Mouse (Mus musculus) forebrain, embryonic 10.5 days (tissue): ENCODE results near the gene Ifna16. TPM values are rescaled to one million over a fixed set of nuclear protein-coding genes. Genes with fewer than 3 reads are reported as not detected.

Experiments
- DNase-seq: peaks from one replicate; pipeline ENCODE4 v3.0.0-alpha.2; 2017; ENCODE audit warnings: low spot score; ENCODE audit errors: extremely low spot score
- H3K27ac ChIP-seq: fragments of 300-500 bp; sonication (generic); 2 replicates; pipeline ENCODE4 v1.5.1; 2016; ENCODE audit warnings: mild to moderate bottlenecking
- H3K27me3 ChIP-seq: fragments of 300-500 bp; sonication (generic); 2 replicates; pipeline ENCODE4 v1.6.1; 2016; ENCODE audit warnings: mild to moderate bottlenecking; ENCODE audit not compliant: poor library complexity, severe bottlenecking
- H3K36me3 ChIP-seq: fragments of 300-500 bp; sonication (generic); replicated peaks from 2 replicates; pipeline ENCODE4 v1.6.1; 2016; ENCODE audit warnings: mild to moderate bottlenecking, moderate library complexity
- H3K4me1 ChIP-seq: fragments of 300-500 bp; sonication (generic); 2 replicates; pipeline ENCODE4 v1.6.1; 2016
- H3K4me3 ChIP-seq: fragments of 300-500 bp; sonication (generic); 2 replicates; pipeline ENCODE4 v1.5.1; 2016; ENCODE audit warnings: mild to moderate bottlenecking, moderate library complexity
- H3K9me3 ChIP-seq: fragments of 300-500 bp; sonication (generic); 2 replicates; pipeline ENCODE4 v1.6.1; 2016; ENCODE audit warnings: mild to moderate bottlenecking, moderate library complexity
- WGBS: fragments of 180-500 bp; shearing (Covaris S2); methylation state at CpG from one replicate; pipeline ENCODE4 v1.1.7; 2016; 5-methylcytosine and 5-hydroxymethylcytosine counted together
- polyA plus RNA-seq: library from polyadenylated mRNA; unstranded; fragments of >200 nt; fragmentation: Nextera tagmentation; extraction: Ambion mirVana; gene quantifications from 2 replicates; pipeline ENCODE4 v1.2.1, GENCODE M21; 2016

Gene Ifna16
- polyA plus RNA-seq, 1 experiment from 2014 or later: not detected

DNA sequence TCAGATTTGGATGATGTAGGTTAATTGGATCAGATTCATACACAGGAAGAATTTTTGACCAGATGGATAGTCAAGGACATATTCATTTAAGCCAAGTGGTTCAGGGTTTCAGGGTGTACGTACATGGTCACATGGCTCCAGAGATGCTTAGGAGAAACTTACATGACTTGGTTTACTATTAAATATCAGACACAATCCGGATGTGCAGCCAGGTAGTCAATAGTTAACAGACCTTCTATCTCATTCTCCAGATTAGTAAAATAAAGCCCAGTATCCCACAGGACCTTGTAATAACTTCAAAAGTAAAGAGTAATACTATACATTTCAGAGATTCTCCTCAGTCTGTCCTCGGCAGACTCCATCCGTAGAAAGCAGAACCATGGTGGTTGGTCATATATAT, 42.4 kb downstream of the Ifna16 start, which contains the start of gene C87499:
Gene C87499, minus strand, starts transcription at position 101 of the 400 bp plus-strand sequence.
- DNase-seq: no peak
- Histone ChIP-seq H3K4me1 (no peaks in the 10 kb centered on the region), H3K9me3 (no peaks in the 10 kb centered on the region), H3K36me3 (no peaks in the 10 kb centered on the region), H3K27ac (no peak within 1 kb of the TSS), H3K27me3 (no peaks in the 10 kb centered on the region), H3K4me3 (no peak within 1 kb of the TSS)
- 89% methylated on average over 4 of the region's 4 CpGs for WGBS

Other genes starting within 250 kb of the Ifna16 start
- 2.5 and 3.2 TPM in 2 replicates for gene Hacd4, start 238.0 kb downstream of the Ifna16 start, polyA plus RNA-seq
- gene Ifnb1, start 154.2 kb downstream of the Ifna16 start, polyA plus RNA-seq: not detected in 2 replicates
- not detected in 2 replicates for gene Ifna15, start 118.7 kb downstream of the Ifna16 start, polyA plus RNA-seq
- not detected in 2 replicates for gene Ifna14, start 105.1 kb downstream of the Ifna16 start, polyA plus RNA-seq
- gene Ifna9, start 84.5 kb downstream of the Ifna16 start, polyA plus RNA-seq: not detected in 2 replicates
- not detected in 2 replicates for gene Ifna12, start 73.5 kb downstream of the Ifna16 start, polyA plus RNA-seq
- not detected in 2 replicates for gene C87499, start 42.5 kb downstream of the Ifna16 start, polyA plus RNA-seq
- gene Ifna13, start 32.5 kb downstream of the Ifna16 start, polyA plus RNA-seq: not detected in 2 replicates
- not detected in 2 replicates for gene Ifna2, start 7.0 kb upstream of the Ifna16 start, polyA plus RNA-seq
- not detected in 2 replicates for gene Ifnab, start 14.4 kb upstream of the Ifna16 start, polyA plus RNA-seq
- gene Gm26566, start 44.9 kb upstream of the Ifna16 start, polyA plus RNA-seq: 0.84 and 1.1 TPM in 2 replicates
- gene Klhl9, start 45.5 kb upstream of the Ifna16 start, polyA plus RNA-seq: 98.4 and 103 TPM in 2 replicates
- not detected in 2 replicates for gene Gm13271, start 77.9 kb upstream of the Ifna16 start, polyA plus RNA-seq
- 0.35 and 0.49 TPM in 2 replicates for gene Gm13283, start 83.2 kb upstream of the Ifna16 start, polyA plus RNA-seq
- 0.76 TPM in 1 of 2 replicates, not detected in the other for gene Gm13290, start 96.9 kb upstream of the Ifna16 start, polyA plus RNA-seq
- gene Gm13289, start 100.0 kb upstream of the Ifna16 start, polyA plus RNA-seq: not detected in 2 replicates
- gene Gm13272, start 102.9 kb upstream of the Ifna16 start, polyA plus RNA-seq: not detected in 2 replicates
- not detected in 2 replicates for gene Ifnz, start 105.2 kb upstream of the Ifna16 start, polyA plus RNA-seq
- gene Gm13276, start 108.8 kb upstream of the Ifna16 start, polyA plus RNA-seq: not detected in 2 replicates
- not detected in 2 replicates for gene Gm13277, start 111.7 kb upstream of the Ifna16 start, polyA plus RNA-seq
- gene Gm13278, start 114.6 kb upstream of the Ifna16 start, polyA plus RNA-seq: not detected in 2 replicates
- not detected in 2 replicates for gene Gm13275, start 117.6 kb upstream of the Ifna16 start, polyA plus RNA-seq
- not detected in 2 replicates for gene Gm13279, start 120.5 kb upstream of the Ifna16 start, polyA plus RNA-seq
- gene Gm13285, start 122.7 kb upstream of the Ifna16 start, polyA plus RNA-seq: 0.85 TPM in 1 of 2 replicates, not detected in the other
- not detected in 2 replicates for gene Gm13287, start 126.3 kb upstream of the Ifna16 start, polyA plus RNA-seq
- 0.07 and 0.09 TPM in 2 replicates for gene Gm13288, start 128.6 kb upstream of the Ifna16 start, polyA plus RNA-seq
- not detected in 2 replicates for gene Ifna7, start 139.3 kb upstream of the Ifna16 start, polyA plus RNA-seq
- gene Ifna11, start 143.0 kb upstream of the Ifna16 start, polyA plus RNA-seq: not detected in 2 replicates
- gene Ifna6, start 150.5 kb upstream of the Ifna16 start, polyA plus RNA-seq: not detected in 2 replicates
- not detected in 2 replicates for gene Ifna5, start 158.6 kb upstream of the Ifna16 start, polyA plus RNA-seq
- not detected in 2 replicates for gene Ifna4, start 164.9 kb upstream of the Ifna16 start, polyA plus RNA-seq
- not detected in 2 replicates for gene Ifna1, start 173.2 kb upstream of the Ifna16 start, polyA plus RNA-seq
- not detected in 2 replicates for gene Ifne, start 203.3 kb upstream of the Ifna16 start, polyA plus RNA-seq